Mouse (Mus musculus): ENCODE data around the gene Atf5. TPM values are rescaled to one million over a fixed set of nuclear protein-coding genes. Genes with fewer than 3 reads are reported as not detected.

The Atf5 gene
- total and polyA plus RNA-seq, 3 experiments: 13.4 to 82.3 (median 71.1) TPM

GRCm38 (mm10) chr7:44863982-44864494, 47.6 kb upstream of the Atf5 start:
- H3K4me1 ChIP-seq (ENCODE audit: control insufficient read depth in 1 of 2, insufficient read depth in 2 of 2): peaks cover 39 to 65% of the 10 kb centered on the region in 2 experiments

GRCm38 (mm10) chr7:44863210-44863609, 46.8 kb upstream of the Atf5 start:
- TF ChIP-seq ZC3H11A (IDR thresholded peaks at IDR 0.05; ENCODE audit: low read depth, low read length) (no peak), TBP (conservative IDR thresholded peaks at IDR 0.05; ENCODE audit: low read depth, low read length) (no peak), SMC3 (IDR thresholded peaks at IDR 0.05; ENCODE audit: low read depth, low read length) (no peak), MEF2A (IDR thresholded peaks at IDR 0.05; ENCODE audit: borderline replicate concordance, low read depth, low read length) (no peak), ZNF384 (IDR thresholded peaks at IDR 0.05; ENCODE audit: low read depth, low read length) (no peak), RAD21 (IDR thresholded peaks at IDR 0.05; ENCODE audit: low read depth, low read length) (no peak), NELFE (IDR thresholded peaks at IDR 0.05; ENCODE audit: low read depth, low read length) (no peak), CTCF (conservative IDR thresholded peaks at IDR 0.05 in 1 of 2, IDR thresholded peaks at IDR 0.05 in 1 of 2; ENCODE audit: low read depth in 2 of 2, low read length in 2 of 2) (no peak), IRF4 (IDR thresholded peaks at IDR 0.05; ENCODE audit: low read depth, low read length) (no peak), NRF1 (IDR thresholded peaks at IDR 0.05; ENCODE audit: low read depth, low read length) (no peak), USF1 (IDR thresholded peaks at IDR 0.05; ENCODE audit: low read depth, low read length) (no peak), JUN (IDR thresholded peaks at IDR 0.05; ENCODE audit: insufficient read depth, low read depth, low read length) (no peak)
- H3K79me2 ChIP-seq (replicated peaks; ENCODE audit: control insufficient read depth, extremely low read depth, insufficient read depth, poor library complexity, severe bottlenecking): no peaks in the 10 kb centered on the region
- no peak overlapping the region for H3K27ac ChIP-seq (ENCODE audit: insufficient read depth, low read depth)
- H3K36me3 ChIP-seq (replicated peaks in 1 of 2; ENCODE audit: control insufficient read depth in 1 of 2, insufficient read depth in 1 of 2, low read length in 1 of 2): peaks cover 41 to 76% of the 10 kb centered on the region in 2 experiments
- no peak for DNase-seq (ENCODE audit: extremely low read depth)
- no peak overlapping the region for H3K9ac ChIP-seq (ENCODE audit: insufficient read depth, low read depth)
- no peaks in the 10 kb centered on the region for H3K9me3 ChIP-seq (replicated peaks; ENCODE audit: low read length)
- H3K4me3 ChIP-seq (replicated peaks in 1 of 3; ENCODE audit: low read depth in 2 of 3, low read length in 2 of 3, poor library complexity in 1 of 3): no peak overlapping the region
- in situ Hi-C loops (cut with MboI; ENCODE audit: low pct_ligation_motif_present, low pct_unique_long_range_greater_than_20kb, low sequenced_read_pairs) (no loop called here), dilution Hi-C loops (cut with MboI; ENCODE audit: extremely low pct_ligation_motif_present, extremely low pct_unique_long_range_greater_than_20kb, low sequenced_read_pairs) (no loop called here)
- no peak overlapping the region for H3K4me2 ChIP-seq (ENCODE audit: insufficient read depth, low read depth, poor library complexity, severe bottlenecking)
- peaks cover 35 to 65% of the 10 kb centered on the region in 2 experiments for H3K4me1 ChIP-seq (ENCODE audit: control insufficient read depth in 1 of 2, insufficient read depth in 2 of 2)
- H3K27me3 ChIP-seq (replicated peaks): peaks cover 3% of the 10 kb centered on the region

More at GRCm38 (mm10) chr7:44863982-44864494, 47.6 kb upstream of the Atf5 start:
- Histone ChIP-seq H3K4me3 (replicated peaks in 1 of 3; ENCODE audit: low read depth in 2 of 3, low read length in 2 of 3, poor library complexity in 1 of 3) (no peak overlapping the region), H3K27ac (ENCODE audit: insufficient read depth, low read depth) (no peak overlapping the region), H3K4me2 (ENCODE audit: insufficient read depth, low read depth, poor library complexity, severe bottlenecking) (no peak overlapping the region), H3K79me2 (replicated peaks; ENCODE audit: control insufficient read depth, extremely low read depth, insufficient read depth, poor library complexity, severe bottlenecking) (no peaks in the 10 kb centered on the region), H3K9ac (ENCODE audit: insufficient read depth, low read depth) (no peak overlapping the region), H3K9me3 (replicated peaks; ENCODE audit: low read length) (no peaks in the 10 kb centered on the region), H3K27me3 (replicated peaks) (peaks cover 6% of the 10 kb centered on the region), H3K36me3 (replicated peaks in 1 of 2; ENCODE audit: control insufficient read depth in 1 of 2, insufficient read depth in 1 of 2, low read length in 1 of 2) (peaks cover 41 to 72% of the 10 kb centered on the region in 2 experiments)
- TF ChIP-seq UBTF (IDR thresholded peaks at IDR 0.05; ENCODE audit: low read depth, low read length): no peak
- no peak for TF ChIP-seq ETS1 (conservative IDR thresholded peaks at IDR 0.05; ENCODE audit: low read depth, low read length)
- TF ChIP-seq MXI1 (IDR thresholded peaks at IDR 0.05; ENCODE audit: low read depth, low read length): no peak
- TF ChIP-seq USF2 (conservative IDR thresholded peaks at IDR 0.05; ENCODE audit: low read depth, low read length): no peak
- TF ChIP-seq POLR2AphosphoS2 (IDR thresholded peaks at IDR 0.05; ENCODE audit: low read depth, low read length): no peak
- TF ChIP-seq MYC (IDR thresholded peaks at IDR 0.05; ENCODE audit: low read depth, low read length): no peak
- no peak for TF ChIP-seq SIN3A (IDR thresholded peaks at IDR 0.05; ENCODE audit: low read length)
- no peak for TF ChIP-seq RCOR1 (conservative IDR thresholded peaks at IDR 0.05; ENCODE audit: low read depth, low read length)
- TF ChIP-seq SMC3 (IDR thresholded peaks at IDR 0.05; ENCODE audit: low read depth, low read length): no peak
- no peak for TF ChIP-seq IRF4 (IDR thresholded peaks at IDR 0.05; ENCODE audit: low read depth, low read length)
- no peak for TF ChIP-seq HCFC1 (IDR thresholded peaks at IDR 0.05; ENCODE audit: low read depth, low read length)
- TF ChIP-seq NELFE (IDR thresholded peaks at IDR 0.05; ENCODE audit: low read depth, low read length): no peak
- TF ChIP-seq ZMIZ1 (IDR thresholded peaks at IDR 0.05; ENCODE audit: low read depth, low read length): no peak
- no peak for TF ChIP-seq KAT2A (IDR thresholded peaks at IDR 0.05; ENCODE audit: insufficient replicate concordance, low read length)
- no peak for TF ChIP-seq BHLHE40 (IDR thresholded peaks at IDR 0.05; ENCODE audit: low read depth, low read length)
- no peak for TF ChIP-seq JUND (conservative IDR thresholded peaks at IDR 0.05; ENCODE audit: low read depth, low read length)
- no peak for TF ChIP-seq TCF12 (IDR thresholded peaks at IDR 0.05; ENCODE audit: low read depth, low read length)
- no peak for TF ChIP-seq PAX5 (IDR thresholded peaks at IDR 0.05; ENCODE audit: low read length)
- in situ Hi-C loops (cut with MboI; ENCODE audit: low pct_ligation_motif_present, low pct_unique_long_range_greater_than_20kb, low sequenced_read_pairs): no loop called here
- dilution Hi-C loops (cut with MboI; ENCODE audit: extremely low pct_ligation_motif_present, extremely low pct_unique_long_range_greater_than_20kb, low sequenced_read_pairs): no loop called here
- DNase-seq (ENCODE audit: extremely low read depth): no peak

Data from CH12.LX (cell line).